Mouse (Mus musculus): ENCODE data around the gene Mospd3. TPM values are rescaled to one million over a fixed set of nuclear protein-coding genes. Genes with fewer than 3 reads are reported as not detected.
"Not testable (repeated sequence)": the region's sequence is repeated elsewhere in the genome, so short reads cannot be mapped to it uniquely, and the experiment has no call there.

The Mospd3 gene
- total RNA-seq, 2 experiments from 2014 or later = 19.4 to 26.4 TPM

DNA sequence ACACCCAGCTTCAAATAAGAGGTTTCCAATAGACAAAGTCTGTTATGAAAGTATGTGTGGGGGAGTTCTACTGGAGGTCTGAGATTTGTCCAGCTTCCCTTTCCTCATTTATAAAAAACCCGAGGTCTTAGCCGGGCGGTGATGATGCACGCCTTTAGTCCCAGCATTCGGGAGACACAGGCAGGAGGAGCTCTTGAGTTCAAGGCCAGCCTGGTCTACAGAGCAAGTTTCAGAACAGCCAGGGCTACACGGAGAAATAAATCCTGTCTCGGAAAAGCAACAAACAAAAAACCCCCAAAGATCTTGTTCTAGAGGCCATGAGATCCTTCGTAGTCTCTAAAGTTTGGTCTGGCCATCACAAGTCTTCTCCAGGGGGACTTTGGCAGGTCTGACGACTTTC, 27.1 kb upstream of the Mospd3 start:
- intact Hi-C loops (cut with DNase I) = loop anchor here (5.0 kb wide), 1 partner anchor 41 kb away; no protein-coding TSS in a partner anchor
- DNase-seq (ENCODE audit: low spot score in 2 of 2) = no peak

DNA sequence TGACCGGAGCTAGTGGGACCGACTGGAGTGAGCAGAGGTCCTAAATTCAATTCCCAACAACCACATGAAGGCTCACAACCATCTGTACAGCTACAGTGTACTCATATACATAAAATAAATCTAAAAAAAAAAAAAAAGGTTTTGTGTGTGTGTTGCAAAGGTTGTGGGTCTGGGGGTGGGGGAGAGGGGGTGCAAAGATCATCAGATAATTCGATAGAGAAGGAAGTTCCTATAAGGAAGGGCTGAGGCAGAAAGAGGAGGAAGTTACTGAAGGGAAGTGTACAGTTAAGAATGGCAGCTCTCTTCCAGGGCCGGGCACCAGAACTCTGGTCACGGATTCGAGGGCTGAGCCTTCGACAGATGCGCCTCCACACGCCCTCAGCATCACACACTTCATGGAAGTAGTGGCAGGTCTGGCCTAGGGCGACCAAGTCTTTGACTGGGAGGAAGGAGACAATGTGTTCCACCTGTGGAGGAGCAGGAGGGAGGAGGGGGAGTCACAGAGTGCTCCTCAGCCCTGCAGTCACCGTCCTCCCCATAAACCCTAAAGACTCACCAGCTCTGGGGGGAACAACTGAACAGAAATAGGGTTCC, 23.2 kb upstream of the Mospd3 start:
- no peak for DNase-seq (ENCODE audit: low spot score in 2 of 2)
- intact Hi-C loops (cut with DNase I) = no loop called here

DNA sequence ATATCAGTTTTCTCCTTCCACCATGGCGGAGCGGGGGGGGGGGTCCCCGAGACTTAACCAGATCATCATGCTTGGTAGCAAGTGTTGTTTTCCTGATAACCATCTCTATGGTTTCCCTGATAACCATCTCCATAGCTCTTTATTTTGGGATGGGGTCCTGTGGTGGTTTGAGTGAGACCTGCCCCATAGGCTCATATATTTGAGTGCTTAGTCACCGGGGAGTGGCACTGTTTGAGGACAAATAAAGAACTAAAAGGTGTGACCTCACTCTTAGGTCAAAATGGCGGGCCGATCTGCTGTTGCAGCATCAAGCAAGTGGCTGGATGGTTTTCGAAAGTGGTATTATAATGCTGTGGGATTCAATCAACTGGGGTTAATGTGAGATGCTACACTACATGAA, 14.5 kb upstream of the Mospd3 start:
- no peak for DNase-seq (ENCODE audit: low spot score in 2 of 2)
- intact Hi-C loops (cut with DNase I) = no loop called here

DNA sequence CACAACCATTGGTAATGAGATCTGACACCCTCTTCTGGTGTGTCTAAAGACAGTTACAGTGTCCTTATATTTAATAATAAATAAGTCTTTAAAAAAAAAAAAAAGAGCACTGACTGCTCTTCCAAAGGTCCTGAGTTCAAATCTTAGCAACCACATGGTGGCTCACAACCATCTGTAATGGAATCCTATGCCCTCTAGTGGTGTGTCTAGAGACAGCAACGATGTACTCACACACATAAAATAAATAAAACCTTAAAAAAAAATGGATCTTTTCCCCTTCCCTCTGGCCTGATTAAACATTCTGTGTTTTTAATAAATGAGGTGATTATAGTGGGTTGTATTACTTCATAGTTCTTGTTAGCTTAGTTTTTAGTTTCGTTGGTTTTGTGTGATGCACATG, 14.1 kb upstream of the Mospd3 start:
- intact Hi-C loops (cut with DNase I); DNase-seq (ENCODE audit: low spot score in 2 of 2): not testable (repeated sequence)

DNA sequence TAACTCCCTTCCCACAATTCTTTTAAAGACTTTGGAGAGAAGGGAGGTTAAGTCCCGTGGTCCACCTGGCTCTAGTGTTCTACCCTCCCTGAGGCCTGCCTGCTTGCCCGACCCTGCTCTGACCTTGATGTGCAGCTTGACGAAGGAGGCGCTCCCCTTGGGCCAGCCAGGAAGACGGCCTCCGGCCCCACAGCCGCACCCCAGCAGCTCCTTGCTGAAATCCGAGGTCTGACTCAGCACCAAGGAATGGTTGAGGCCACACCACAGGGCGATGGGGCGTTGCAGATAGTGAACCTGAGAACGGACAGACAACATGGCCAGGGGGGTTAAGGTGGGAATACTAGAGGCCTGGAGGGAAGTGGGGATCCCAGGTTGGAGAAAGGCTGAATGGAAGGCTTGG, 12.7 kb upstream of the Mospd3 start, which contains the start of gene Pcolce:
Pcolce (minus strand) TSS at position 235 of the 400 bp plus-strand sequence.
- DNase-seq (ENCODE audit: low spot score in 2 of 2) = no peak
- intact Hi-C loops (cut with DNase I) = no loop called here

DNA sequence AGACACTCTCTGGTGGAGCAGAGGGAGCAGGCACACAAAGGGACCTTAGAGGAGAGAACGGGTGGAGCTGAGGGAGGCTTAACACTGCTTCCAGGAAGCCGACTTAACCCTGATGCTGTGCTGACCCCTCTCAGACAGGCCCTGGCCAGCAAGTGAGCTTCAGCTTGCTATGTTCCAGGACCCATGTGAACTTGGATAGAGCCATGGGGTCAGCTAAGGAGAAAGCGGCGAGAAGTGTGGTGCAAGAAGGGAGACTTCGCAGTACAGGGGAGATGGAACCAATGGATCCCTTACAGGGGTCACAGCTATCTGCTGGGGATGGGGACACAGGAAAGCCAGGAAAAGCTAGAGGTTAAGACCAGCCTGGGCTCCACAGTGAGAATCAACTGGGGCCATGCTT, 12.2 kb upstream of the Mospd3 start:
- DNase-seq (ENCODE audit: low spot score in 2 of 2) = no peak
- intact Hi-C loops (cut with DNase I) = no loop called here

DNA sequence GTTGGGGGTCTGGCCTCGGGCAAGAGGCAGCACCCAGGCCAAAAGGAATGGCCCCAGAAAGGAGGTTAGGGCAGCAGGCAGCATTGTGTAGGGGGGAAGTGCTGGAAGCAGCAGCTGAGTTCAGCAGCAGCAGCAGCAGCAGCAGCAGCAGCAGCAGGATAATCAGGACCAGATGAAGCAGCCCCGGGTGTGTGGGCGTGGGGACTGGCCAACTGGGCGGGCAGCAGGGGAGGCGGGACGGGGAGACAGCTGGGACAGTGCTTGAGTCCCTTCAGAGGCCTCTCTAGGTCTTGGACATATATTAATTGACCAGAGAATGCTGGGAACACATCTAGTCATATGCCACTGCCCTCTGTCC, 10.4 kb upstream of the Mospd3 start:
- no peak for DNase-seq (ENCODE audit: low spot score in 2 of 2)
- intact Hi-C loops (cut with DNase I) = no loop called here

DNA sequence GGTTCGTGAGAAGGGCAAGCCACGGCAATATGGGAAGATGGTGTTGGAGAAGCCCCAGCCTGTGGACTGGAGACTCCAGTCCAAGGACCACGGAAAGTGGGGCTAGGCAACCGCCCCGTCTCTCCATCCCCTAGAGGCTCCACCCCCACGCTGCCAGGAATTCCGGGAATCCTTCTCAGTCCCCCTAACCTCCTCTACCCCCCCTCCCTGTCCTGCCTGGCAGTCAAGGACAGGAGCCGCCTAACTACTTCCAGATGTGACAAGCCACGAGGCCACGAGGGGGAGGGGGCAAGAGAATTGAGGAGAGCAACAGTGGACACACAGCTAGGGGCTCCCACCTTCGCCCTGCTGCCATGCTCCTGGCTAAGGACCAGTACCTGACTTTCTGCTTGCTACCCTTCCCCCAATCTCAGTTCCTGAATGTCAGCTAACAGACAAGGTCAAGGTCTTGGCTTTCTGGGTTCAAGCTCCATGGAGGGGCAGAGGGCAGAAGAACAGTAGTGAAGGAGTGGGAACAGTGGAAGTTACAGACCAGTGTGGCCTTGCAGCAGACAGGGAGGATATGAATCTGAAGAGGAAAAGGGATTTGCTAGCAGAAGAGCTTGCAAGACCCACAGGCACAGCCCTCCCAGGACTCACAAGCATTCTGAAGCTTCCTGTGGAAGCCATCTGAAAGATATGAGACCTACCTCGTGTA, 9.8 kb upstream of the Mospd3 start:
- no peak for DNase-seq (ENCODE audit: low spot score in 2 of 2)
- intact Hi-C loops (cut with DNase I) = no loop called here

DNA sequence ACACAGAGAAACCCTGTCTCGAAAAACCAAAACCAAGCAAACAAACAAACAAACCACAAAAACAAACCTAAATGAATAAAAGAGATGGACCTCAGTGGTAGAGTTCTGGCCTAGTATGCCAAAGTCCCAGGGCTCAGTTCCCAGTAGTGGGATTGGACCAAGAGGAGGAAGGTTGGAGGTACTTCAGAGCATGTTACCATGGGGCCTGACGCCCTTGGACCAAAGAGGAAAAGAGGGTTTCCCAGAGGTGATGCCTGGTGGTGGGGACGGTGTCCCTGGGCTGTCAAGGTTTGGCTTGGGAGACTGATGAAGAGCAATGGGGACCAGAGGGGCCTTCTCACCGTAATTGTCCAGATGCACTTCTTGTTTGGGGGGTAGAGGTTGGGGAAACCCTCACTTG, 9.2 kb upstream of the Mospd3 start:
- no peak for DNase-seq (ENCODE audit: low spot score in 2 of 2)
- intact Hi-C loops (cut with DNase I) = no loop called here

DNA sequence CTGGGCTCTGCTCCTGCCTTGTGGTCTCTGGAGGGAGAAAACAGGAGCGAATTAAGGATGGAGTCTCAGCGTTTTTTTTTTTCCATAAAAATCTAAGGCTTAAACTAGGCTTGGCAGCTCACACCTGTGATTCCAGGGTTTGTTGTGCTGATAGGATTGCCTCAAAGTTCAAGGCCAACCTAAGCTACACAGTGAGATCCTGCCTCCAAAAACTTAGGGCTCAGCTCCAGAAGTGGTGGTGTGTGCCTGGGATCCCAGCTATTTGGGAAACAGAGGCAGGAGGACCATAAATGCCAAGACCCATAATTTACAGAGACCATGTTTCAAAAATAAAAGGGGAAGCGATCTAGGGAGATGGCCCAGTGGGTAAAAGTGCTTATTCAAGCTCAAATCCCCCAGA, 8.4 kb upstream of the Mospd3 start:
- DNase-seq (ENCODE audit: low spot score in 2 of 2) = no peak
- intact Hi-C loops (cut with DNase I) = no loop called here

DNA sequence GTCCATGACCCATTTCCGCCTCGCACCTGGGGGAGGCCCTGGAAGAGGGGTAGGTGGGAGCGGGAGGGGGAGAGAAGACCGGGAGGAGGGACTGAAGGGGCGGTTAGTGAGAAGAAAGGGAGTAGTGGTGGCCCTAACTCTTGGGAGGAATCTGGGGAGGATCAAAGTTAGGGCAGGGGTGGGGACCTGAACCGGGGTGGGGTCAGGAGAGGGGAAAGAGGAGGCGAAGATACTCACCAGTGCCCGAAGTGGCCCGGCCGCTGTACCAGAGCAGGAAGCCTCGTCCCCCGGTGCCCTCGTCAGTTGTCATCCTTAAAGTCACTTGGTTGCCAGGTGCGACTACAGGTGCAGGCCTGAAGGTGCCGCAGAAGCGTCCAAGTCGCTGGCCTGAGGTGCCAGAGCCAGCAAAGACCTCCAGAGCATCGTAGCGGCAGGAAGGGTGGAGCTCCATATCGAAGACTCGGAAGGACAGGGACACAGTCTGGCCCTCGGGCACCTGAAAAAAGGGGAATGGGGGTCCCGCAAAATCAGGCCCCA, 7.9 kb upstream of the Mospd3 start:
- intact Hi-C loops (cut with DNase I) = no loop called here
- DNase-seq (ENCODE audit: low spot score in 2 of 2) = no peak

DNA sequence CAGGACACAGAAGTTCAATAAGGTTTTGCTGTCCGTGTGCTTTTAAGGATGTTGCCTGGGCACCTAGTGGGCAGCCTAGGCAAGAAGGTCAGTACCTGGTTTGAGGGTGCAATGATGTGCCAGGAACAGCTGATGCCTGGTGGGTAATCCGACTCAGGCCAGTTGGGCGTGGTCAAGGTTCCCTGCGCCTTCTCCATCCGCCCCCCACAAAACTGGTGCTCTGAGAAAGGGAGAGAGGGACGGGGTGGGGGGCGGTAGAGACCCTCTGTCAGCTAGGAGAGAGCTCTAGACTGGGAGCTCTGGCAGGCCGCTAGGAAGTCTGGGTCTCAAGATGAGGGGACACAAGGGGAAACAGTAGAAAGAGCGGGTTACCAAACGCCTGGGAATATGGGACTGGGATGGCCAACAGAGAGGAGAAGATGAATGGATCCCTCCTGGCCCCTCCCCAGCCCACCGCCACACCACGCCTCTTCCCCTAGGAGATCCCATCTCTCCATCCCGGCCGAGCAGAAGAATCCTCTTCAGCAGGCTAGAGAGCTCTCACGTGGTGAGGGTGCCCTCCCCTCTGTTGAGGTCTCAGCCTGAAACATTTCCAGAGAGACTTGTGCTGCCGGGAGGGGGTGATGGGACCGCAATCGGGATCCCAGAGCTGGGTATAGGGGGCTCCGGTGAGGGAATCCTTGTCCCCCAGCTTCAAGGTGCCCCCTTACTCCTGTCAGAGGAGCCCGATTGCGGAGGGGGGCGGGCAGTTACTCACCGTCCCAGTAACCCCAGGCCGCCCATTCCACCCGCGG, 7.2 kb upstream of the Mospd3 start:
- intact Hi-C loops (cut with DNase I) = no loop called here
- DNase-seq (ENCODE audit: low spot score in 2 of 2) = no peak

DNA sequence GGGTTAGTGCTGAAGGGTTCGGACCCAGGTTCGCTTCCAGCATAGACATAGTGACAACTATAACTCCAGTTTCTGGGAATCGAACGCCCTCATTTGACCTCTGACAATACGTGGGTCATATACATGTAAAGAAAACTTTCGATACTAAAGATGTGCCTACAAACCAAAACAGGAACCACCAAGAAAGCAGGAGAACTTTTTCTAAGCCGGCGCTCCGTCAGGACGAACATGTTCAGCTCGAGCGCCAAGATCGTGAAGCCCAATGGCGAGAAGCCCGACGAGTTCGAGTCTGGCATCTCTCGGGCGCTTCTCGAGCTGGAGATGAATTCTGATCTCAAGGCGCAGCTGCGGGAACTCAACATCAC, 489 bp upstream of the Mospd3 start:
- no peak for DNase-seq (ENCODE audit: low spot score in 2 of 2)
- intact Hi-C loops (cut with DNase I) = loop anchor here (1.0 to 5.0 kb wide), 3 partner anchors 51 to 186 kb away; partner anchors contain the start of genes Epo, Gnb2, Mepce and Zcwpw1

DNA sequence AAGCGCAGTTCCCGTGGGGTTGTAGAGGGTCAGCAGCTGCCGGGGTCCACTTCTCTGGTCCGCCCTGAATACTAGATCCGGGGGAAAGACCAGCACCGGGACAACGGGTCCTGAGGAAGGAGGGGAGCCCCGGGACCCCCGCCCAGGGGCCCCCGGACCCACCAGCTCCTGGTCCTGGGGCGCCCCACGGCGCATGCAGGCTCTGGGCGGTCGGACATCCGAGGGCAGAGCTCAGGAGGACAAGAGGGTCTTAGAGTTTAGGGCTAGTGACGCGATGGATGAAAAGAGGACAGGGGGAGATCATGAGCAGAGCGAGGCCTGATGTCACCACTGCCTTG, 608 bp downstream of the Mospd3 start:
- intact Hi-C loops (cut with DNase I) = loop anchor here (5.0 kb wide), 2 partner anchors 52 to 68 kb away; partner anchors contain the start of genes Epo and Gnb2
- DNase-seq (ENCODE audit: low spot score in 2 of 2) = no peak

DNA sequence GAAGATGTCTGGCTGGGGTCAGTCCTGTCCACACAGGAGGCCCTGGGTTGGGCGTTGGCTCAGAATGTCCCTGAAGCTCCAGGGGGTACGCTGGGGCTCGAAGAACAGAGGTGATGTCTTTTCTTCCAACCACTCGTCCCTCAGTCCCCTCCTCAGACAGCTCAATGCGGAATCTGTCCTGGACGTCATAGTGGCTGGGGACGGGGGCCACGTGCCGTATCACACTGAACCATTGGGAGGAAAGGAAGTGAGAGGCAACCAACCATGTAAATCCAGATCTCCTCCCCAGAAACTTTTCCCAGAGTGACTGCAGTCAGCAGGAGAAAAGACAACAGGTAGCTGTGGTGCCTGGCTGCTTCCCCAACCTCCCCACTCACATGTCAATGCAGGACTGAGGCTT, 1.3 kb downstream of the Mospd3 start:
- intact Hi-C loops (cut with DNase I) = no loop called here

DNA sequence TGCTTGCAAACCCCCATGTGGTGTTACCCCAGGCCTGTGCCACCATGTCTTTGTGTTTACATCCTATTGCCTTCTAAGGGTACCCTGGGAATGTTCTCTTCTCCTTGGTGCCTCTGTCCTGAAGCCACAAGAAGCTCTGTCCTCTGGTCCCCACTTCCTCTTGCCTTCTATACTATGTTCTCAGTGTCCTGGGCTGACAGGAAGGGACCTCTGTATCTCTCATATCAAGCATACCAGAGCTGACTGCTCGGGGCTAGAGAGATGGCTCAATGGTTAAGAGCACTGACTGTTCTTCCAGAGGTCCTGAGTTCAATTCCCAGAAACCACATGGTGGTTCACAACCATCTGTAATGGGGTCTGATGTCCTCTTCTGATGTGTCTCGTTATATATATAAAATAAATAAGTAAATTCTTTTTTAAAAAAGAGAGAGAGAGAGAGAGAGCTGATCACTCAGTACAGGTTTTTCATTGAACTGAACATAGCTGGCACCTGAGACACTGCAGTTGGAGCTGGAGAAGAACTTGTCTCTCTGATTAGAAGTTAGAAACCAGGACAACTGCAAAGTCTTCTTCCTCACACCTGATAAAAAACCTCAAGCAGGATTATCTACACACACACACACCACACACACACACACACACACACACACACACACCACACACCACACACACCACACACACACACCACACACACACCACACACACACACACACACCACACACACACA, 2.6 kb downstream of the Mospd3 start:
- no peak for DNase-seq (ENCODE audit: low spot score in 2 of 2)
- intact Hi-C loops (cut with DNase I) = no loop called here

More for the DNA sequence above, 1.3 kb downstream of the Mospd3 start:
- no peak for DNase-seq (ENCODE audit: low spot score in 2 of 2)

DNA sequence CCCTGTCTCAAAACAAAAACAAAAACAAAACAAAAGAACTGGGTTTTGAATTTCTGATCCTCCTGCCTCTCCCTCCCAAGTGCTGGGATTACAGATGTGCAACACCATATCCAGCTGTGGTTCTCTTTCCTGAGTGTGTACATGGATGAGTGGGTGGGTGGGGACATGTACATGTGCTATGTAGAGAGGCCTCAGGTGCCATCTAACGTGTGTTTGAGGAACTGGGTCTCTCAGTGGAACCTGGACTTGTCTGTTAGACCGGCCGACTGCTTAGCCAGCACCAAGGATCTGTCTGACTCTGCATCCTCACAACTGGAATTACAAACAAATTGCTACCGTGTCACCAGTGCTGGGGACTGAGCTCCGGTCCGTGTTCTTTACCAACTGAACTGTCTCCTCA, 3.2 kb downstream of the Mospd3 start:
- intact Hi-C loops (cut with DNase I) = no loop called here
- DNase-seq (ENCODE audit: low spot score in 2 of 2) = no peak

DNA sequence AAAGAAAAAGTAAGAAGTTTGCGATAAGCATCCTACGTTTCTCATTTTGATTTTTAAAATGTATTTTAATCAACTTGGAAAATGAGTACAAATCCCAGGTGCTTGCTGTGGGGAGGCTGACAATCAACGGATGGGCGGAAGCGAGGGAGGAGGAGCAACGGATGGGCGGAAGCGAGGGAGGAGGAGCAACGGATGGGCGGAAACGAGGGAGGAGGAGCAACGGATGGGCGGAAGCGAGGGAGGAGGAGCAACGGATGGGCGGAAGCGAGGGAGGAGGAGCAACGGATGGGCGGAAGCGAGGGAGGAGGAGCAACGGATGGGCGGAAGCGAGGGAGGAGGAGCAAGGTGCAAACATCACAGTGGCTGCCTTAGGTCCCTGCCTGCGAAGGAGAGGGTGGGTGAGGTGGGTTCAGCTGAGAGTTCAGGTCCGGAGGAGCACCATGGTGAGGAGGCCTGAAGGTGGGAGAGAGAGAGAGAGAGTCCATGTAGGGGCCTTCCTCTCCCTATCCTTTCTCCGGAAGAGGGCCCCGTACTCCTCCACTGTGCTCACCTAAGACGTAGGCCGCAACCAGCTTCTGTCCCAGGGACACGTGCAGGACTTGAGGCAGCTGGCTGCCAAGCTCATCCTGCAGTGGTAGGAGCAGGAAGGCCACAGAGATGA, 4.1 kb downstream of the Mospd3 start:
- intact Hi-C loops (cut with DNase I) = no loop called here
- no peak for DNase-seq (ENCODE audit: low spot score in 2 of 2)

DNA sequence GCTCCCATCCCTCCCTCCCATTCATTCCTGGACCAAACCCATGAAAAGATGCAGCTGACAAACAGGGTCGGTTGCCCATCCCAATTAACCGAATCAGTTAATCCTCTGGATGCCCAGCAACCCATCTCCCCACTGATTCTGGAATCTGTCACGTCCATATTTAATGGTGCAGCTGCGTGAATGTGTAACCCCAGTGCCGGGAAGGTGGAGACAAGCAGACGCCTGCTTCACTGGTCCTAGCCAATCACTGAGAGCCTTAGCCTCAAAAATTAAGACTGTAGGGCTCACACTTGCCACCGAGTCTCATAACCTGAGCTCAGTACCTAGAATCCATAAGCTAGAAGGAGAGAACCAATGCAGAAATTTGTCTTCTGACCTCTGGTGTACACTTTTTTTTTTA, 4.9 kb downstream of the Mospd3 start:
- no peak for DNase-seq (ENCODE audit: low spot score in 2 of 2)
- intact Hi-C loops (cut with DNase I) = no loop called here

DNA sequence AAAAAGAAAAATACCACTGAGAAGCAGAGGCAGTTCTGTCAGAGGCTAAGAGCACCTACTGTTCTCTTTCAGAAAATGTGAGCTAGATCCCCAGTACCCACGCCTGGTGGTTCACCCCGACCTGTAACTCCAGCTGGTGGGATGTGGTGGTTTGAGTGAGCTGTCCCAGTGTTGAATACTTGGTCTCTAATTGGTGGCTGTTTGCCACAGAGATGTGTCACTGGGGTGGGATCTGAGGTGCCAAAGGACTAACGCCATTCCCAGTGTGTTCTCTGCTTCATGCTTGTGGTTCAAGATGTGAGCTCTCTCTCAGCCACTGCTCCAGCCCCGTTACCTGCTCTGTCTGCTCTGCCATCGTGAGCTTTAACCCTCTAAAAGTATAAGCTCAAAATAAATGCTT, 10.4 kb downstream of the Mospd3 start:
- intact Hi-C loops (cut with DNase I) = no loop called here
- no peak for DNase-seq (ENCODE audit: low spot score in 2 of 2)

Data from left cerebral cortex, postnatal 36 days (tissue).